Mouse (Mus musculus): ENCODE data around the gene Rab5if.
"Not testable (repeated sequence)": the region's sequence is repeated elsewhere in the genome, so short reads cannot be mapped to it uniquely, and the experiment has no call there.

The Rab5if gene

GRCm38 (mm10) chr2:156853999-156854771, 8.7 kb upstream of the Rab5if start:
- peak in 1 of 2 experiments; percentile 28 for DNase-seq (ENCODE audit: low spot score in 2 of 2)

GRCm38 (mm10) chr2:156856311-156856710, 6.6 kb upstream of the Rab5if start:
- no peak for DNase-seq (ENCODE audit: low spot score in 2 of 2)

- no peak for DNase-seq (ENCODE audit: low spot score in 2 of 2)
Measured at GRCm38 (mm10) chr2:156857385-156857791, 5.5 kb upstream of the Rab5if start.

- DNase-seq (ENCODE audit: low spot score in 2 of 2): no peak
Measured at GRCm38 (mm10) chr2:156857835-156858234, 5.1 kb upstream of the Rab5if start, which contains the start of gene 4930518I15Rik. TSS of gene 4930518I15Rik (minus strand) at chr2:156857946.

GRCm38 (mm10) chr2:156858671-156859070, 4.3 kb upstream of the Rab5if start:
- no peak for DNase-seq (ENCODE audit: low spot score in 2 of 2)

GRCm38 (mm10) chr2:156862041-156862717, 749 bp upstream of the Rab5if start:
- DNase-seq (ENCODE audit: low spot score in 2 of 2): peak; percentile 17 to 23

- DNase-seq (ENCODE audit: low spot score in 2 of 2): no peak
Measured at GRCm38 (mm10) chr2:156863487-156864160, 696 bp downstream of the Rab5if start.

- DNase-seq (ENCODE audit: low spot score in 2 of 2): no peak
Measured at GRCm38 (mm10) chr2:156864481-156864880, 1.6 kb downstream of the Rab5if start.

- no peak for DNase-seq (ENCODE audit: low spot score in 2 of 2)
Measured at GRCm38 (mm10) chr2:156868994-156869393, 6.1 kb downstream of the Rab5if start.

- no peak for DNase-seq (ENCODE audit: low spot score in 2 of 2)
Measured at GRCm38 (mm10) chr2:156869554-156869953, 6.6 kb downstream of the Rab5if start.

- no peak for DNase-seq (ENCODE audit: low spot score in 2 of 2)
Measured at GRCm38 (mm10) chr2:156870519-156870918, 7.6 kb downstream of the Rab5if start.

GRCm38 (mm10) chr2:156873629-156874028, 10.7 kb downstream of the Rab5if start:
- DNase-seq (ENCODE audit: low spot score in 2 of 2): peak in 1 of 2 experiments; percentile 33

GRCm38 (mm10) chr2:156874047-156874759, 11.3 kb downstream of the Rab5if start:
- DNase-seq (ENCODE audit: low spot score in 2 of 2): no peak

- DNase-seq (ENCODE audit: low spot score in 2 of 2): no peak
Measured at GRCm38 (mm10) chr2:156874760-156875510, 12.0 kb downstream of the Rab5if start.

GRCm38 (mm10) chr2:156877726-156878125, 14.8 kb downstream of the Rab5if start:
- DNase-seq (ENCODE audit: low spot score in 2 of 2): no peak

- no peak for DNase-seq (ENCODE audit: low spot score in 2 of 2)
Measured at GRCm38 (mm10) chr2:156879541-156879940, 16.6 kb downstream of the Rab5if start.

GRCm38 (mm10) chr2:156882431-156883001, 19.6 kb downstream of the Rab5if start:
- no peak for DNase-seq (ENCODE audit: low spot score in 2 of 2)

- DNase-seq (ENCODE audit: low spot score in 2 of 2): no peak
Measured at GRCm38 (mm10) chr2:156884396-156885211, 21.7 kb downstream of the Rab5if start.

GRCm38 (mm10) chr2:156885666-156886065, 22.7 kb downstream of the Rab5if start:
- DNase-seq (ENCODE audit: low spot score in 2 of 2): not testable (repeated sequence)

All from frontal cortex, postnatal 14 days (tissue).